Mouse (Mus musculus): ENCODE measurements around the gene Zpbp2. TPM values are rescaled to one million over a fixed set of nuclear protein-coding genes. Genes with fewer than 3 reads are reported as not detected.
A peak's percentile ranks its signal among the peaks of the same experiment; 100 is the strongest.

Gene Zpbp2
- total RNA-seq, 2 experiments from 2014 or later, result not detected

GRCm38 (mm10) chr11:98553966-98554365, 3.1 kb downstream of the Zpbp2 start:
- intact Hi-C loops (cut with DNase I), result no loop called here

GRCm38 (mm10) chr11:98555124-98555700, 4.3 kb downstream of the Zpbp2 start:
- DNase-seq, result no peak
- intact Hi-C loops (cut with DNase I), result loop anchor here (1.0 kb wide), 1 partner anchor 42 kb away; no protein-coding TSS in a partner anchor

More at GRCm38 (mm10) chr11:98553966-98554365, 3.1 kb downstream of the Zpbp2 start:
- no peak for DNase-seq

- no peak for DNase-seq
- intact Hi-C loops (cut with DNase I), result no loop called here
Measured at GRCm38 (mm10) chr11:98560942-98561341, 10.0 kb downstream of the Zpbp2 start.

GRCm38 (mm10) chr11:98563025-98563424, 12.1 kb downstream of the Zpbp2 start:
- intact Hi-C loops (cut with DNase I), result no loop called here
- no peak for DNase-seq

GRCm38 (mm10) chr11:98563921-98564414, 13.1 kb downstream of the Zpbp2 start:
- DNase-seq, result no peak
- intact Hi-C loops (cut with DNase I), result no loop called here

GRCm38 (mm10) chr11:98568326-98568725, 17.4 kb downstream of the Zpbp2 start:
- intact Hi-C loops (cut with DNase I), result no loop called here
- no peak for DNase-seq

GRCm38 (mm10) chr11:98569461-98569860, 18.6 kb downstream of the Zpbp2 start:
- no peak for DNase-seq

GRCm38 (mm10) chr11:98577776-98578175, 26.9 kb downstream of the Zpbp2 start:
- intact Hi-C loops (cut with DNase I), result no loop called here

More at GRCm38 (mm10) chr11:98569461-98569860, 18.6 kb downstream of the Zpbp2 start:
- intact Hi-C loops (cut with DNase I), result no loop called here

GRCm38 (mm10) chr11:98580301-98581121, 29.6 kb downstream of the Zpbp2 start:
- intact Hi-C loops (cut with DNase I), result no loop called here
- no peak for DNase-seq

More at GRCm38 (mm10) chr11:98577776-98578175, 26.9 kb downstream of the Zpbp2 start:
- DNase-seq, result no peak

GRCm38 (mm10) chr11:98581286-98582029, 30.6 kb downstream of the Zpbp2 start:
- no peak for DNase-seq
- intact Hi-C loops (cut with DNase I), result no loop called here

GRCm38 (mm10) chr11:98582030-98582388, 31.1 kb downstream of the Zpbp2 start:
- no peak for DNase-seq
- intact Hi-C loops (cut with DNase I), result no loop called here

GRCm38 (mm10) chr11:98582551-98583264, 31.8 kb downstream of the Zpbp2 start:
- DNase-seq, result no peak
- intact Hi-C loops (cut with DNase I), result no loop called here

- intact Hi-C loops (cut with DNase I), result no loop called here
- no peak for DNase-seq
Measured at GRCm38 (mm10) chr11:98583265-98583552, 32.3 kb downstream of the Zpbp2 start.

GRCm38 (mm10) chr11:98583571-98583970, 32.7 kb downstream of the Zpbp2 start:
- intact Hi-C loops (cut with DNase I), result no loop called here
- DNase-seq, result no peak

GRCm38 (mm10) chr11:98584146-98584545, 33.2 kb downstream of the Zpbp2 start:
- DNase-seq, result no peak
- intact Hi-C loops (cut with DNase I), result no loop called here

GRCm38 (mm10) chr11:98584629-98585177, 33.8 kb downstream of the Zpbp2 start:
- intact Hi-C loops (cut with DNase I), result no loop called here
- DNase-seq, result no peak

- intact Hi-C loops (cut with DNase I), result no loop called here
Measured at GRCm38 (mm10) chr11:98586087-98586891, 35.4 kb downstream of the Zpbp2 start.

GRCm38 (mm10) chr11:98586892-98587563, 36.1 kb downstream of the Zpbp2 start, which contains the start of gene Ormdl3:
TSS of gene Ormdl3 (minus strand) at chr11:98587368.
- peak; percentile 99 for DNase-seq
- intact Hi-C loops (cut with DNase I), result no loop called here

More at GRCm38 (mm10) chr11:98586087-98586891, 35.4 kb downstream of the Zpbp2 start:
- peak; percentile 58 to 59 for DNase-seq
